Mouse (Mus musculus) kidney, adult 18-20 months (tissue): ENCODE measurements around the gene Ccdc9.
A peak's percentile ranks its signal among the peaks of the same experiment; 100 is the strongest.
"Not testable (repeated sequence)": the region's sequence is repeated elsewhere in the genome, so short reads cannot be mapped to it uniquely, and the experiment has no call there.

Source experiments
- DNase-seq: peaks from one replicate; pipeline ENCODE4 v3.0.0; 2021

The Ccdc9 gene

GRCm38 (mm10) chr7:16266593-16266992 is 20.0 kb downstream of the Ccdc9 start:
- DNase-seq: not testable (repeated sequence)

GRCm38 (mm10) chr7:16265856-16266255 is 20.7 kb downstream of the Ccdc9 start:
- DNase-seq: no peak

- no peak for DNase-seq
Measured at GRCm38 (mm10) chr7:16263843-16264242, 22.8 kb downstream of the Ccdc9 start.

GRCm38 (mm10) chr7:16263015-16263787 is 23.4 kb downstream of the Ccdc9 start:
- DNase-seq: peak; percentile 85

GRCm38 (mm10) chr7:16261097-16261496 is 25.5 kb downstream of the Ccdc9 start:
- no peak for DNase-seq

GRCm38 (mm10) chr7:16259110-16259590 is 27.4 kb downstream of the Ccdc9 start, which contains the start of gene C5ar1:
Gene C5ar1 (minus strand): TSS chr7:16259540.
- no peak for DNase-seq

GRCm38 (mm10) chr7:16257830-16258229 is 28.8 kb downstream of the Ccdc9 start:
- DNase-seq: no peak

GRCm38 (mm10) chr7:16255963-16256362 is 30.6 kb downstream of the Ccdc9 start:
- not testable (repeated sequence) for DNase-seq

GRCm38 (mm10) chr7:16254195-16254594 is 32.4 kb downstream of the Ccdc9 start:
- DNase-seq: no peak

- no peak for DNase-seq
Measured at GRCm38 (mm10) chr7:16250687-16251086, 35.9 kb downstream of the Ccdc9 start.

GRCm38 (mm10) chr7:16245958-16246357 is 40.6 kb downstream of the Ccdc9 start:
- DNase-seq: no peak

GRCm38 (mm10) chr7:16244067-16244466 is 42.5 kb downstream of the Ccdc9 start, which contains the start of gene C5ar2:
Gene C5ar2 (minus strand): TSS chr7:16244154.
- no peak for DNase-seq

GRCm38 (mm10) chr7:16242198-16242597 is 44.4 kb downstream of the Ccdc9 start:
- DNase-seq: no peak

- no peak for DNase-seq
Measured at GRCm38 (mm10) chr7:16241787-16242186, 44.8 kb downstream of the Ccdc9 start.

- no peak for DNase-seq
Measured at GRCm38 (mm10) chr7:16240978-16241303, 45.7 kb downstream of the Ccdc9 start.

GRCm38 (mm10) chr7:16240281-16240977 is 46.2 kb downstream of the Ccdc9 start:
- DNase-seq: no peak

- no peak for DNase-seq
Measured at GRCm38 (mm10) chr7:16239554-16239997, 47.0 kb downstream of the Ccdc9 start.

GRCm38 (mm10) chr7:16229869-16230268 is 56.7 kb downstream of the Ccdc9 start:
- DNase-seq: peak; percentile 68
